Mouse (Mus musculus): ENCODE results near the gene Amz2.
A peak's percentile ranks its signal among the peaks of the same experiment; 100 is the strongest.

The Amz2 gene

GRCm38 (mm10) chr11:109421205-109421604 lies 4.5 kb upstream of the Amz2 start:
- DNase-seq (ENCODE audit: low spot score in 2 of 2): no peak

- DNase-seq (ENCODE audit: low spot score in 2 of 2): no peak
These were observed 3.5 kb upstream of the Amz2 start for GRCm38 (mm10) chr11:109422263-109422662.

- DNase-seq (ENCODE audit: low spot score in 2 of 2): no peak
These were observed 2.5 kb upstream of the Amz2 start for GRCm38 (mm10) chr11:109423294-109423693.

- DNase-seq (ENCODE audit: low spot score in 2 of 2): no peak
These were observed 483 bp downstream of the Amz2 start for GRCm38 (mm10) chr11:109426272-109426586.

GRCm38 (mm10) chr11:109427353-109427752 lies 1.6 kb downstream of the Amz2 start:
- no peak for DNase-seq (ENCODE audit: low spot score in 2 of 2)

GRCm38 (mm10) chr11:109434233-109434798 lies 8.6 kb downstream of the Amz2 start:
- no peak for DNase-seq (ENCODE audit: low spot score in 2 of 2)

GRCm38 (mm10) chr11:109436889-109437288 lies 11.1 kb downstream of the Amz2 start:
- no peak for DNase-seq (ENCODE audit: low spot score in 2 of 2)

- DNase-seq (ENCODE audit: low spot score in 2 of 2): no peak
These were observed 13.5 kb downstream of the Amz2 start for GRCm38 (mm10) chr11:109439209-109439608.

GRCm38 (mm10) chr11:109439829-109440340 lies 14.1 kb downstream of the Amz2 start:
- DNase-seq (ENCODE audit: low spot score in 2 of 2): peak; percentile 82

- no peak for DNase-seq (ENCODE audit: low spot score in 2 of 2)
These were observed 14.9 kb downstream of the Amz2 start for GRCm38 (mm10) chr11:109440641-109441040.

- peak in 1 of 2 experiments; percentile 51 for DNase-seq (ENCODE audit: low spot score in 2 of 2)
These were observed 15.4 kb downstream of the Amz2 start for GRCm38 (mm10) chr11:109441119-109441518.

GRCm38 (mm10) chr11:109442166-109442730 lies 16.5 kb downstream of the Amz2 start:
- no peak for DNase-seq (ENCODE audit: low spot score in 2 of 2)

- DNase-seq (ENCODE audit: low spot score in 2 of 2): no peak
These were observed 17.9 kb downstream of the Amz2 start for GRCm38 (mm10) chr11:109443468-109444263.

- no peak for DNase-seq (ENCODE audit: low spot score in 2 of 2)
These were observed 18.9 kb downstream of the Amz2 start for GRCm38 (mm10) chr11:109444600-109444999.

GRCm38 (mm10) chr11:109445438-109446035 lies 19.8 kb downstream of the Amz2 start:
- peak in 1 of 2 experiments; percentile 58 for DNase-seq (ENCODE audit: low spot score in 2 of 2)

- DNase-seq (ENCODE audit: low spot score in 2 of 2): no peak
These were observed 25.4 kb downstream of the Amz2 start for GRCm38 (mm10) chr11:109451169-109451568.

- DNase-seq (ENCODE audit: low spot score in 2 of 2): no peak
These were observed 30.5 kb downstream of the Amz2 start for GRCm38 (mm10) chr11:109456261-109456660.

GRCm38 (mm10) chr11:109458165-109458564 lies 32.4 kb downstream of the Amz2 start:
- no peak for DNase-seq (ENCODE audit: low spot score in 2 of 2)

- DNase-seq (ENCODE audit: low spot score in 2 of 2): no peak
These were observed 34.8 kb downstream of the Amz2 start for GRCm38 (mm10) chr11:109460586-109460985.

GRCm38 (mm10) chr11:109465068-109465467 lies 39.3 kb downstream of the Amz2 start:
- DNase-seq (ENCODE audit: low spot score in 2 of 2): no peak

- DNase-seq (ENCODE audit: low spot score in 2 of 2): no peak
These were observed 41.2 kb downstream of the Amz2 start for GRCm38 (mm10) chr11:109466987-109467386.

- DNase-seq (ENCODE audit: low spot score in 2 of 2): no peak
These were observed 42.4 kb downstream of the Amz2 start for GRCm38 (mm10) chr11:109468133-109468532.
